Mouse (Mus musculus): ENCODE data around the gene Rsc1a1.

GRCm38 (mm10) chr4:141680892-141681291 lies 4.5 kb downstream of the Rsc1a1 start:
- TF ChIP-seq CTCF (IDR thresholded peaks at IDR 0.05; ENCODE audit: low read depth, low read length), result no peak
- TF ChIP-seq POLR2A (IDR thresholded peaks at IDR 0.05; ENCODE audit: borderline replicate concordance, low read depth, low read length), result no peak
